In the genomic region with DNA sequence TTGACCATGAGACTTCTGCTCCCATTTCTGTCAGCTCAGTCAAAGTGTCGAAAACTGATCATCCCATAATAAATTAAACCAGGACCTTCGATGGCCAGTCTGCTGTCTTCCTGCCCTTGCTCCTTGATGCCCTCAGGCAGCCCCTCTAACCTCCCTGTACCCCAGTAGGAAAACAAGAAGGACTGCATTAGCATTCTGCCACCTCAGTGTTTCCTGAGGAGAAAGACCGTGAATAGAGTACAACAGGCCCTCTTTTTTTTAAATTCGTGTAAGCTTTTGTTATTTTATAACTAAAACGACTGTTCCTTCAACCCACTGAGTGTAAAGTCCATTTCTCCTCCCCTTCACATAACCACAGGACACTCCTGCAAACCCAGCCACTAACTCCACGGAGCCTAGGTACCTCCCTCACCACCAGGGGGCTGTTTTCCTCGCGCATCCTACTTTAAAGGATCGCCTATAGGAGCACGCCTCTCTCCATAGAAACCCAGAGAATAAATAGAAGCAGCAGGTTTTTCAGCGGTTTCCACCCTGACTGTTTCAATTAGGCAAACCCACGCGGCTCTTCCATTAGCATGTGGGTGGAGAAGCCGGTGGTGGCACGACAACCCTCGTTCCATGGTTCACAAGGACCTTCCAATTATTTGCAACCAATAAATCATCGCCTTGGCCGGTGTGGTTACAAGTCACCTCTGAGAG, we compare ENCODE assay signal across 8 mouse cellular contexts.
DNase-seq lines count a peak whose midpoint lies in the region; ATAC-seq and TF ChIP-seq lines count a peak whose summit lies in the region.

No protein-coding gene starts in this region.

- H3K9ac ChIP-seq in heart, embryonic 13.5 days: no peak overlapping the region
- H3K9ac ChIP-seq in limb, embryonic 14.5 days (ENCODE audit: low read depth, low read length, severe bottlenecking): no peak overlapping the region

- peak overlapping the region; percentile 43 for H3K4me2 ChIP-seq in heart, embryonic 13.5 days
- H3K4me2 ChIP-seq in limb, embryonic 14.5 days (replicated peaks; ENCODE audit: low read depth, low read length, severe bottlenecking): peak overlapping the region; percentile 40

- H3K27me3 ChIP-seq in heart, embryonic 13.5 days (replicated peaks): peaks cover 42% of the 10 kb centered on the region
- H3K27me3 ChIP-seq in limb, embryonic 14.5 days (ENCODE audit: control insufficient read depth, insufficient read depth, low read length): no peaks in the 10 kb centered on the region

- TF ChIP-seq POLR2A in lung, adult 2 months (IDR thresholded peaks at IDR 0.05; ENCODE audit: borderline replicate concordance, extremely low read depth, low read depth, low read length): no peak
- TF ChIP-seq POLR2A in cortical plate, adult 2 months (IDR thresholded peaks at IDR 0.05; ENCODE audit: extremely low read depth, insufficient read depth, low read length): no peak
- TF ChIP-seq POLR2A in limb, embryonic 14.5 days (IDR thresholded peaks at IDR 0.05; ENCODE audit: borderline replicate concordance, extremely low read depth, insufficient read depth, insufficient read length): no peak

- no peak overlapping the region for H3K4me3 ChIP-seq in lung, adult 2 months (replicated peaks; ENCODE audit: extremely low read depth, low read depth, low read length)
- H3K4me3 ChIP-seq in cortical plate, adult 2 months (ENCODE audit: insufficient read depth, low read length): peak overlapping the region; percentile 18; the same call in 1 of the 2 replicates
- H3K4me3 ChIP-seq in heart, embryonic 13.5 days: no peak overlapping the region
- no peak overlapping the region for H3K4me3 ChIP-seq in limb, embryonic 14.5 days (replicated peaks; ENCODE audit: low read length)

- H3K36me3 ChIP-seq in heart, embryonic 13.5 days: no peaks in the 10 kb centered on the region
- H3K36me3 ChIP-seq in limb, embryonic 14.5 days (ENCODE audit: control insufficient read depth, insufficient read depth, low read length): no peaks in the 10 kb centered on the region

- no peak for DNase-seq in lung, adult 2 months
- DNase-seq in lung, adult 18-20 months: no peak
- peak; percentile 72 for DNase-seq in kidney, postnatal 10 days
- peak; percentile 58 for DNase-seq in limb, embryonic 14.5 days (ENCODE audit: low spot score)
- peak; percentile 71 for DNase-seq in right cerebral cortex, adult 18-20 months
- DNase-seq in B cell, adult 2 months: no peak

- no peak overlapping the region for H3K27ac ChIP-seq in cortical plate, adult 2 months (ENCODE audit: insufficient read depth, low read length)
- no peak overlapping the region for H3K27ac ChIP-seq in heart, embryonic 13.5 days (replicated peaks)
- H3K27ac ChIP-seq in limb, embryonic 14.5 days (replicated peaks; ENCODE audit: low read depth, low read length): no peak overlapping the region

- TF ChIP-seq CTCF in lung, adult 2 months (IDR thresholded peaks at IDR 0.05; ENCODE audit: insufficient read depth, low read length): peak; percentile 24; the same call in 1 of the 2 replicates
- TF ChIP-seq CTCF in cortical plate, adult 2 months (IDR thresholded peaks at IDR 0.05; ENCODE audit: extremely low read depth, insufficient read depth, low read length): peak; percentile 58

- WGBS in lung, adult 2 months: 18% methylated on average over 18 of the region's 18 CpGs
- 20% methylated on average over 18 of the region's 18 CpGs for WGBS in heart, embryonic 13.5 days
- 13% methylated on average over 18 of the region's 18 CpGs for WGBS in limb, embryonic 14.5 days

- H3K9me3 ChIP-seq in heart, embryonic 13.5 days: peaks cover 8% of the 10 kb centered on the region; the same call in 1 of the 2 replicates
- no peaks in the 10 kb centered on the region for H3K9me3 ChIP-seq in limb, embryonic 14.5 days (ENCODE audit: control insufficient read depth, low read length)

- ATAC-seq in heart, embryonic 13.5 days (ENCODE audit: extremely low read depth, insufficient number of reproducible peaks, low FRiP score, low TSS enrichment): no peak
- peak; percentile 75 for ATAC-seq in limb, embryonic 14.5 days (ENCODE audit: low FRiP score, low read depth)

- no peaks in the 10 kb centered on the region for H3K4me1 ChIP-seq in lung, adult 2 months (ENCODE audit: control insufficient read depth, insufficient read depth, low read length)
- H3K4me1 ChIP-seq in cortical plate, adult 2 months (ENCODE audit: control insufficient read depth, insufficient read depth, low read length): no peaks in the 10 kb centered on the region; the same call in 1 of the 2 replicates
- H3K4me1 ChIP-seq in heart, embryonic 13.5 days: peaks cover 3% of the 10 kb centered on the region; the same call in 1 of the 2 replicates
- H3K4me1 ChIP-seq in limb, embryonic 14.5 days (ENCODE audit: control insufficient read depth, insufficient read depth, low read length): 0 out of 2 replicates have a peak, but pooled peaks cover 3% of the 10 kb centered on the region

Comparison
In these comparisons a context has a peak if more than half of its experiments do, and no peak if none do; other contexts are left out.
1. DNase-seq: peak in kidney, postnatal 10 days (single experiment), limb, embryonic 14.5 days (single experiment) and right cerebral cortex, adult 18-20 months (single experiment); none in lung, adult 2 months (single experiment), lung, adult 18-20 months (0 of 2) and B cell, adult 2 months (0 of 2).